Mouse (Mus musculus): ENCODE results near the gene Orm3. TPM values are rescaled to one million over a fixed set of nuclear protein-coding genes. Genes with fewer than 3 reads are reported as not detected.
A peak's percentile ranks its signal among the peaks of the same experiment; 100 is the strongest.

The Orm3 gene
- total RNA-seq, 2 experiments from 2014 or later, result not detected

DNA sequence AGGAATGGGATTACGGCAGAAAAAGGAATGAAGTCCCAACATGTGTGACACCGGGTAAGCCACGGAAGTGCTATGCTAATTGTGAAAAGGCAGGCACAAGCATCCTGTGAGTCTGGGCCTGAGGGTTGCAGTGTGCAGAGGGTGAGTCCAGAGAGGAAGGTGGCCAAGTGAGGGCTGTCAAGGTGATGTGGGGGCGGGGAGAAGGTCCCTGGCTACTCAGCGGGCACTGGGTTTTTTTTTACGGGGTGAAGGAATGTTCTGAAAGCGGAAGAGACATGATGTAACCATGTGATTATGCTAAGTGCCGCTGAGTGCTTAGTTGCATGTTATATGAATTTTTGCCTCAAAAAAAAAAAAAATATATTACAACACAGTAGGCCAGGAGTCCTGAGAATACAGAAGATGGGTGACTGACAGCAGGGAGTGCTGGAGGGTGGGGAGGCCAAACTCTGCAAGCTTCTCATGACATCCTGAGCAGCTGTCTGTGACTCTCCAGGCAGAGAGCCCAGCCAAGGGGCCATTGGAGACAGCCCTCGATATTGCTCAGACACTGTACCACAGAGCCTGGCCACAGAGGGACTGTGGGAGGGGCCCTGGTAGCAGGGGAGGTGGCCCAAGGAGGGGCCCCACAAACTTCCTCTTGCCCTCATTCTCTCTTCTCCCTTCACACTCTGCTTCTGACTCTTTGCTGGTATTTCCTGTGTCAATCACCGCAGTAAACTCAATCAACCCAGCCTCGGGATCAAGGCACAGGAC, 43.1 kb downstream of the Orm3 start:
- ATAC-seq (replicated peaks; ENCODE audit: low FRiP score, low TSS enrichment, poor library complexity, severe bottlenecking), result peak; percentile 43

GRCm38 (mm10) chr4:63399691-63400270, 43.8 kb downstream of the Orm3 start:
- ATAC-seq (replicated peaks; ENCODE audit: low FRiP score, low TSS enrichment, poor library complexity, severe bottlenecking), result no peak

DNA sequence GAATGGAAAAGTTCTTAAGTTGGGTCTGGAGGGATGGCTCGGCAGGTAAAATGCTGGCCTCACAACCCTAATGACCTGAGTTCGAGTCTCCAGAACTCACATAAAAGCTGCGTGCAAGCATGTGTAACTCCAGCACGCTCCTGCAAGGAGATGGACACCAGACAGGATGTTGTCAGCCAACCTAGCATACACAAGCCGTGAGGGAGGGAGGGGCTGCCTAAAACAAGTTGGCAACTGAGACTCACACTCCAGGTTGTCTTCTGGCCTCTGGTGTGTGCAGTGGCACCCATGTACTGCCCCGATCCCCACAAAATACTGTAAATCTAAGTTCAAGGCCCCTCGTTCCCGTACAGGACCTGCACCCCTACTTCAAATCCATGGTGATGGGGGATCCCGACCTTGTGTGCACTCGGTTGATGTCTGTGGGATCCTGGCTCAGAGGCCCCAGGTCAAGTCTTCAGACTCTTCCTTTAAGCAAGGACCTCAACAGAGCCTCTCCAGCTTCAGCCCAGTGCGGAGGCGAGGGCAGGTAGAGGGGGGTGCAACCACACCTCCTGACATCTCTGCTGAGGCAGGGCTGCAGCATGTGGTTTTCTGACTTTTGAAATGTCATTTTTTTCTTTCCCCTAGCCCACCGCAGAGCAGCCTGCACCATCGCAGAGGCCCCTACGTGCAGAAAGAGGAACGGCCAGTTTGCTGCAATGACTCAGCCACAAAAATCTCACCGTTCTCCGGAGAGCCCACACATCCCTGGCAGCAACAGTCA, 44.8 kb downstream of the Orm3 start:
- no peak for ATAC-seq (replicated peaks; ENCODE audit: low FRiP score, low TSS enrichment, poor library complexity, severe bottlenecking)

- no peak for ATAC-seq (replicated peaks; ENCODE audit: low FRiP score, low TSS enrichment, poor library complexity, severe bottlenecking)
These were observed 45.7 kb downstream of the Orm3 start for GRCm38 (mm10) chr4:63401620-63402019.

GRCm38 (mm10) chr4:63402056-63402455, 46.1 kb downstream of the Orm3 start:
- ATAC-seq (replicated peaks; ENCODE audit: low FRiP score, low TSS enrichment, poor library complexity, severe bottlenecking), result peak; percentile 33; the same call in 1 of the 2 replicates

DNA sequence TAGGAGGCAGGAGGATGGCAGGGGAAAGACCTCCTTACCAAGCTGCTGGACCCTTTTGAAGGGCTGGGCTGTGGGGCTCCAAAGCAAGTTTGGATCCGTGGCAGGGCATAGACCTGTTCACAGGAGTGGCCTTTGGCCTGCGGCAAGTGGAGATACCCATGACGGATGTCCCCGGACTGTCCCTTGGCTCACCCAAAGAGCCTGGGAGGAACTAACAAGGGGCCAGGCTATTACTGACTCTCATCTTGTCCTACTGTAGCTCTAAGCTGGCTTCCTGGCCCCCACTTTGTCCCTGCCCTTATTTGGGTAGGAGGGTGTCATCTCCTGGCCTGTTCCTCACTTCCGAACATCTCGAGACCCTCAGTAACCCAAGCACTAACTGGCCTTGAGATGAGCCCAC, 46.6 kb downstream of the Orm3 start:
- no peak for ATAC-seq (replicated peaks; ENCODE audit: low FRiP score, low TSS enrichment, poor library complexity, severe bottlenecking)

DNA sequence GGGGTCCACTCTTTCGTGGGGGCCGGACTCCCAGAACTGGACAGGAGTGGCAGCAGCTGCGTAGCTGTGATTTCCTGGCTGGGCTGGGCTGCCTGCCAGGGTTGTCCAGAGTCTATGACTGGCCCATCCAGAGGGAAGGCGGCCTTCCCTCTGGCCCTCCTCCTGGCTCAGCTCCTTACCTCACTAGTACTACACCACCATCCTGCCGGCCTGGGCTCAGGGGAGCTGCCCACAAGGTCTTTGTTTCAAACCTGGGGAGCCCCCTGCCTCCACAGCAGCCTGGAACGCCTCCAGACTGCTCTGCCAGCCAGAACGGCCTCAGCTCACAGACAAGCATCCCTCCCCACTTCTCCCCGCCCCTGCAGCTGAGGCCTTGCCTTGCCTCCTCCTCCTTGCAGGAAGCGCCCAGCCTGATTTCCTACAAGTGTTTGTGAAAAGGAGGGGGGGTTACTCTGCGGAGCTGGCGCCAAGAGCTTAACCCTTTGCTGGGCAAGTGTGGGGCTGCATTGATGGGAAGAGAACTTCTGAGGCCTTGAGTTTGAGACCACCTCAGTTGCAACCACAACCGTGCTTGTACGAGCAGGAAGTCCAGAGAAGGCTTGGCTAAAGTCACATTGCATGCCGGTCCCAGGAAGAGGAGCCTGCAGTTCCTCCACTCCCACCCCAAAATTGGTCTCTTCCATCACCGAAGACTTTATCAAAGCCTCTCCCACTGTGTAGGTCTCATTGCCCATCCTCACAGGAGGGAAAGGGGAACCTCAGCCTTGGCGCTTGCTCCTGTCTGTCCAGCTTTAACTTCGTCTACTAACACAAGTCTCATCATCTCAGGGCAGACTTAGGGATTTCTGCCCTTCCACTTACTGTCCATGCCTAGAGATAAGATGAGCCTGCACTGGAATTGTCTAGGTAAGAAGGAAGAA, 47.3 kb downstream of the Orm3 start, which contains the start of gene Akna:
Gene Akna (minus strand): TSS at position 315 of the 920 bp plus-strand sequence.
- ATAC-seq (replicated peaks; ENCODE audit: low FRiP score, low TSS enrichment, poor library complexity, severe bottlenecking), result peak; percentile 32

GRCm38 (mm10) chr4:63404205-63404604, 48.2 kb downstream of the Orm3 start:
- no peak for ATAC-seq (replicated peaks; ENCODE audit: low FRiP score, low TSS enrichment, poor library complexity, severe bottlenecking)

GRCm38 (mm10) chr4:63405051-63405450, 49.1 kb downstream of the Orm3 start:
- ATAC-seq (replicated peaks; ENCODE audit: low FRiP score, low TSS enrichment, poor library complexity, severe bottlenecking), result peak; percentile 56

- no peak for ATAC-seq (replicated peaks; ENCODE audit: low FRiP score, low TSS enrichment, poor library complexity, severe bottlenecking)
These were observed 49.7 kb downstream of the Orm3 start for GRCm38 (mm10) chr4:63405683-63406082.

DNA sequence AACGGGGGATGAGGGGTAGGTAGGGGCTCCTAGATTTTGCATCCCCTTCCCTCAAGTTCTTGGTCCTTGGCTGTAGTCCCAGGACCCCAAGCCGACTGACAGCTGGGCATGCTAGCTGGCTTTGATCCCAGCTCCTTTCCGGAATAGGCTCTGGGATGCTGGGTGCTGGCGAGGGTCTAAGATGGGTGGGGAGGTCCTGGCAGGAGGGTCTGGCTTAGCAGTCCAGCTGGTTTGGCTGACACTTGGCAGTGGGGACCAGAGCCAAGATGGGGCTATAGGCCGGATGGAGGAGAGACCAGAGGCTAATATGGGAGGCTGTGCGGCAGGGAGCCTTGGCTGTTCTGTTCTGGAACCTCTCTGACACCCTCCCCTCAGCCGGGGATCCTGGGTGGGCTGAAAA, 52.3 kb downstream of the Orm3 start:
- no peak for ATAC-seq (replicated peaks; ENCODE audit: low FRiP score, low TSS enrichment, poor library complexity, severe bottlenecking)

DNA sequence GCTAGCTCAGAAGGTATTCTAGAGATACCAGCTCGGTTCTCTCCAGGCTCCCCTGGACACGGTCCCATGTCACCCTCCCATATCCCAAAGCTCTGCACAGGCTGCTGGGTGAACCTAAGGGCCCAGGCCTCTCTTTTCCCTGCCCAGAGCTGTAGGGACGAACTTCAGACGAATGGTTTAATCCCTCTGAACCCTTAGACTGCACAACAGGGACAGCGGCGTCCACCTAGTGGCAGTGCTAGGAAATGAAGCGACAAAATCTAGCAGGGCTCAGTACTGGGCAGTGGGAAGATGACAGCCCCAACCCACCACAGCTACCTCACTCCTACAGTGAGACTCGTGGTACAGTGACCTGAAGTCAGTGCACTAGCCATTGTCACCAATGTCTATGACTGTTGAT, 52.7 kb downstream of the Orm3 start:
- peak; percentile 49 for ATAC-seq (replicated peaks; ENCODE audit: low FRiP score, low TSS enrichment, poor library complexity, severe bottlenecking)

Other genes with a start within 250 kb of the Orm3 start
- gene Ambp, start 201.4 kb upstream of the Orm3 start, total RNA-seq (2014; fragmentation: Nextera tagmentation), result not detected in 2 replicates
- gene Ambp, start 201.4 kb upstream of the Orm3 start, total RNA-seq (2017), result not detected in 2 replicates
- gene Kif12, start 184.0 kb upstream of the Orm3 start, total RNA-seq (2014; fragmentation: Nextera tagmentation), result not detected in 2 replicates
- not detected in 2 replicates for gene Kif12, start 184.0 kb upstream of the Orm3 start, total RNA-seq (2017)
- gene Col27a1, start 142.2 kb upstream of the Orm3 start, total RNA-seq (2014; fragmentation: Nextera tagmentation), result 1.2 TPM in 1 of 2 replicates, not detected in the other
- not detected in 2 replicates for gene Col27a1, start 142.2 kb upstream of the Orm3 start, total RNA-seq (2017)
- gene Orm1, start 11.6 kb upstream of the Orm3 start, total RNA-seq (2014; fragmentation: Nextera tagmentation), result not detected in 2 replicates
- gene Orm1, start 11.6 kb upstream of the Orm3 start, total RNA-seq (2017), result 5.1 TPM in 1 of 2 replicates, not detected in the other
- not detected in 2 replicates for gene Orm2, start 6.3 kb downstream of the Orm3 start, total RNA-seq (2014; fragmentation: Nextera tagmentation)
- not detected in 2 replicates for gene Orm2, start 6.3 kb downstream of the Orm3 start, total RNA-seq (2017)
- gene Akna, start 47.2 kb downstream of the Orm3 start, total RNA-seq (2014; fragmentation: Nextera tagmentation), result 29.6 and 30.1 TPM in 2 replicates
- gene Akna, start 47.2 kb downstream of the Orm3 start, total RNA-seq (2017), result 3.0 and 5.7 TPM in 2 replicates
- gene Whrn, start 139.8 kb downstream of the Orm3 start, total RNA-seq (2014; fragmentation: Nextera tagmentation), result 0.15 and 0.82 TPM in 2 replicates
- not detected in 2 replicates for gene Whrn, start 139.8 kb downstream of the Orm3 start, total RNA-seq (2017)
- gene Atp6v1g1, start 188.6 kb downstream of the Orm3 start, total RNA-seq (2014; fragmentation: Nextera tagmentation), result 58.7 and 92.6 TPM in 2 replicates
- 57.0 and 85.8 TPM in 2 replicates for gene Atp6v1g1, start 188.6 kb downstream of the Orm3 start, total RNA-seq (2017)
- 9.5 and 14.3 TPM in 2 replicates for gene Tmem268, start 202.6 kb downstream of the Orm3 start, total RNA-seq (2014; fragmentation: Nextera tagmentation)
- 5.3 and 27.9 TPM in 2 replicates for gene Tmem268, start 202.6 kb downstream of the Orm3 start, total RNA-seq (2017)
- gene Gm11213, start 249.1 kb downstream of the Orm3 start, total RNA-seq (2014; fragmentation: Nextera tagmentation), result not detected in 2 replicates
- gene Gm11213, start 249.1 kb downstream of the Orm3 start, total RNA-seq (2017), result not detected in 2 replicates